In the genomic region with DNA sequence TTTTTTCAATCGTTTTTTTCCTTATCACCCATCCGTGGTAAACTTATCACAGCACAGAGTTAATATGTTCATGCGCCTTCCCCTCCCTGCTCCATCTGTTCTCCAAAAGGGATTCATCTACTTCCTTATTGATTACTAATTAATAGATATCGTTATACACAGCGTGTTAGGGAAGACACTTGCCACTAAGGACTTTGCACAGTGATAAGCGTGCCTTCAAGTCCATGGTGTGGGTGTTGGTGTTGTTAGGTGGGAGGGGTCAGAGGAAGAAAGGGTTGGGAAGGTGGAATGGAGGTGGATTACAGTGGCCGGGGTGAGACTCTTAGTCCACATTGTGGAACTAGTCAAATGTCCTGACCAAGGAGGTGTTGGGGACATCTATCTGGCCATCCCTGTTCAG, we compare ENCODE assay signal across 24 mouse cellular contexts. TPM values are rescaled to one million over a fixed set of nuclear protein-coding genes. Genes with fewer than 3 reads are reported as not detected.
DNase-seq lines count a peak whose midpoint lies in the region; ATAC-seq and TF ChIP-seq lines count a peak whose summit lies in the region.
"Had no signal": no experiment of that assay in that cellular context is flagged by ENCODE, and none has a peak within 500 bp of the region (broad histone marks: within the 10 kb centered on the region; RNA-seq: fewer than 3 reads in every experiment).

No protein-coding gene starts in this region.

- 0 out of 2 replicates have a peak, but pooled peaks cover 12% of the 10 kb centered on the region for H3K36me3 ChIP-seq in liver, postnatal 0 days (replicated peaks; ENCODE audit: insufficient read depth, low read length)
- H3K36me3 ChIP-seq in liver, embryonic 11.5 days (ENCODE audit: control insufficient read depth, insufficient read depth, low read length): peaks cover 2% of the 10 kb centered on the region
- peaks cover 0 to 41% of the 10 kb centered on the region in 2 experiments; a peak in 3 of 4 replicates for H3K36me3 ChIP-seq in MEL (ENCODE audit: control insufficient read depth in 1 of 2, insufficient read depth in 2 of 2, low read length in 2 of 2)
- H3K36me3 ChIP-seq in intestine, embryonic 16.5 days (ENCODE audit: control insufficient read depth, insufficient read depth, low read length): no peaks in the 10 kb centered on the region
- H3K36me3 ChIP-seq in stomach, embryonic 16.5 days (ENCODE audit: control insufficient read depth, insufficient read depth, low read length): peaks cover 5% of the 10 kb centered on the region; the same call in 1 of the 2 replicates
- no peaks in the 10 kb centered on the region for H3K36me3 ChIP-seq in hindbrain, embryonic 14.5 days (replicated peaks; ENCODE audit: control insufficient read depth, insufficient read depth)
- H3K36me3 ChIP-seq: hindbrain, embryonic 12.5 days had no signal

- H3K9me3 ChIP-seq in liver, postnatal 0 days (ENCODE audit: low read length): no peaks in the 10 kb centered on the region
- no peaks in the 10 kb centered on the region for H3K9me3 ChIP-seq in liver, embryonic 11.5 days (ENCODE audit: control insufficient read depth, low read length)
- H3K9me3 ChIP-seq in MEL (replicated peaks; ENCODE audit: insufficient read depth, low read length): no peaks in the 10 kb centered on the region
- no peaks in the 10 kb centered on the region for H3K9me3 ChIP-seq in intestine, embryonic 16.5 days (ENCODE audit: control insufficient read depth, low read length)
- H3K9me3 ChIP-seq in stomach, embryonic 16.5 days (replicated peaks; ENCODE audit: control insufficient read depth, low read length): no peaks in the 10 kb centered on the region
- H3K9me3 ChIP-seq in hindbrain, embryonic 14.5 days (ENCODE audit: control insufficient read depth, low read length): no peaks in the 10 kb centered on the region
- H3K9me3 ChIP-seq: forebrain, embryonic 10.5 days; forebrain, embryonic 13.5 days; hindbrain, embryonic 12.5 days had no signal

- ATAC-seq in liver, postnatal 0 days: no peak
- ATAC-seq in liver, embryonic 11.5 days (replicated peaks; ENCODE audit: low FRiP score): no peak
- ATAC-seq in intestine, embryonic 16.5 days: peak; percentile 92
- ATAC-seq in stomach, embryonic 16.5 days (ENCODE audit: insufficient read depth, low FRiP score): peak; percentile 54
- ATAC-seq in hindbrain, embryonic 14.5 days (ENCODE audit: low FRiP score): no peak
- ATAC-seq: activated CD4-positive, CD25-positive, alpha-beta regulatory T cell, adult 4 months; forebrain, embryonic 13.5 days; forebrain, embryonic 16.5 days; hindbrain, embryonic 16.5 days had no signal

- no peaks in the 10 kb centered on the region for H3K27me3 ChIP-seq in liver, postnatal 0 days (ENCODE audit: insufficient read depth, low read length)
- H3K27me3 ChIP-seq in liver, embryonic 11.5 days (replicated peaks; ENCODE audit: control insufficient read depth, insufficient read depth, low read length): no peaks in the 10 kb centered on the region
- no peaks in the 10 kb centered on the region for H3K27me3 ChIP-seq in MEL (ENCODE audit: control insufficient read depth in 1 of 2, insufficient read depth in 2 of 2, low read length in 2 of 2)
- H3K27me3 ChIP-seq in intestine, embryonic 16.5 days (replicated peaks; ENCODE audit: control insufficient read depth, insufficient read depth, low read length): no peaks in the 10 kb centered on the region
- H3K27me3 ChIP-seq in stomach, embryonic 16.5 days (ENCODE audit: control insufficient read depth, insufficient read depth, low read length): no peaks in the 10 kb centered on the region
- no peaks in the 10 kb centered on the region for H3K27me3 ChIP-seq in hindbrain, embryonic 14.5 days (ENCODE audit: control insufficient read depth, insufficient read depth, low read length)
- H3K27me3 ChIP-seq: CH12.LX; forebrain, embryonic 13.5 days; hindbrain, embryonic 12.5 days had no signal

- TF ChIP-seq CTCF in liver, postnatal 0 days (IDR thresholded peaks at IDR 0.05; ENCODE audit: low read depth): no peak
- no peak for TF ChIP-seq CTCF in MEL (IDR thresholded peaks at IDR 0.05 in 2 of 3, conservative IDR thresholded peaks at IDR 0.05 in 1 of 3; ENCODE audit: control insufficient read depth in 1 of 3, insufficient read depth in 1 of 3, low read depth in 2 of 3, low read length in 3 of 3, poor library complexity in 1 of 3, severe bottlenecking in 1 of 3)

- H3K27ac ChIP-seq in liver, postnatal 0 days (ENCODE audit: low read depth): no peak overlapping the region
- no peak overlapping the region for H3K27ac ChIP-seq in liver, embryonic 11.5 days (ENCODE audit: low read depth, low read length)
- H3K27ac ChIP-seq in MEL (ENCODE audit: control insufficient read depth, low read depth, low read length): no peak overlapping the region
- H3K27ac ChIP-seq in intestine, embryonic 16.5 days (ENCODE audit: low read length): peak overlapping the region; percentile 78
- H3K27ac ChIP-seq in stomach, embryonic 16.5 days (ENCODE audit: low read length): no peak overlapping the region
- no peak overlapping the region for H3K27ac ChIP-seq in hindbrain, embryonic 14.5 days
- H3K27ac ChIP-seq: forebrain, embryonic 10.5 days; forebrain, embryonic 13.5 days; heart, adult 2 months; hindbrain, embryonic 12.5 days had no signal

- no peak for TF ChIP-seq EP300 in liver, postnatal 0 days (IDR thresholded peaks at IDR 0.05; ENCODE audit: low read depth)
- peak in 1 of 2 experiments; percentile 47; a peak in 1 of 4 replicates for TF ChIP-seq EP300 in MEL (IDR thresholded peaks at IDR 0.05; ENCODE audit: low read depth in 1 of 2, low read length in 2 of 2)

- H3K4me1 ChIP-seq in liver, postnatal 0 days (ENCODE audit: insufficient read depth): peaks cover 37% of the 10 kb centered on the region
- peaks cover 41% of the 10 kb centered on the region for H3K4me1 ChIP-seq in liver, embryonic 11.5 days (replicated peaks; ENCODE audit: control insufficient read depth, insufficient read depth, low read length)
- H3K4me1 ChIP-seq in MEL (ENCODE audit: control insufficient read depth in 1 of 2, insufficient read depth in 2 of 2, low read length in 2 of 2): peaks cover 35 to 51% of the 10 kb centered on the region in 2 experiments
- H3K4me1 ChIP-seq in intestine, embryonic 16.5 days (ENCODE audit: control insufficient read depth, insufficient read depth, low read length): peaks cover 30% of the 10 kb centered on the region
- H3K4me1 ChIP-seq in stomach, embryonic 16.5 days (ENCODE audit: control insufficient read depth, insufficient read depth, low read length): peaks cover 12% of the 10 kb centered on the region
- H3K4me1 ChIP-seq in hindbrain, embryonic 14.5 days (replicated peaks; ENCODE audit: control insufficient read depth, insufficient read depth, low read length): no peaks in the 10 kb centered on the region
- H3K4me1 ChIP-seq: forebrain, embryonic 10.5 days; forebrain, embryonic 13.5 days; hindbrain, embryonic 12.5 days had no signal

- peaks cover 50% of the 10 kb centered on the region for H3K79me2 ChIP-seq in MEL (ENCODE audit: control insufficient read depth, insufficient read depth, low read length, poor library complexity)

- TF ChIP-seq POLR2A in MEL (IDR thresholded peaks at IDR 0.05; ENCODE audit: control insufficient read depth in 1 of 2, insufficient read depth in 1 of 2, low read depth in 1 of 2, low read length in 2 of 2, poor library complexity in 1 of 2): no peak

- H3K4me2 ChIP-seq in liver, postnatal 0 days (ENCODE audit: low read depth, low read length): peak overlapping the region; percentile 29; the same call in 1 of the 2 replicates
- H3K4me2 ChIP-seq in liver, embryonic 11.5 days: no peak overlapping the region
- 0 out of 2 replicates have a peak overlapping the region, but pooled peaks have one; percentile 4 for H3K4me2 ChIP-seq in intestine, embryonic 16.5 days (ENCODE audit: low read depth, low read length)
- no peak overlapping the region for H3K4me2 ChIP-seq in stomach, embryonic 16.5 days (ENCODE audit: low read depth, low read length)
- H3K4me2 ChIP-seq in hindbrain, embryonic 14.5 days (replicated peaks): no peak overlapping the region
- H3K4me2 ChIP-seq: forebrain, embryonic 13.5 days; heart, embryonic 11.5 days; hindbrain, embryonic 12.5 days had no signal

- H3K9ac ChIP-seq in liver, postnatal 0 days (replicated peaks): no peak overlapping the region
- H3K9ac ChIP-seq in liver, embryonic 11.5 days (ENCODE audit: low read depth, low read length): no peak overlapping the region
- no peak overlapping the region for H3K9ac ChIP-seq in MEL (ENCODE audit: control insufficient read depth, low read depth, low read length, poor library complexity, severe bottlenecking)
- H3K9ac ChIP-seq in intestine, embryonic 16.5 days (ENCODE audit: low read depth, low read length): no peak overlapping the region
- no peak overlapping the region for H3K9ac ChIP-seq in stomach, embryonic 16.5 days (ENCODE audit: low read length)
- H3K9ac ChIP-seq in hindbrain, embryonic 14.5 days: no peak overlapping the region
- H3K9ac ChIP-seq: forebrain, embryonic 13.5 days; hindbrain, embryonic 12.5 days had no signal

- H3K4me3 ChIP-seq in liver, postnatal 0 days (ENCODE audit: low read depth, low read length): no peak overlapping the region
- no peak overlapping the region for H3K4me3 ChIP-seq in liver, embryonic 11.5 days (ENCODE audit: low read depth, low read length)
- no peak overlapping the region for H3K4me3 ChIP-seq in MEL (ENCODE audit: control insufficient read depth in 1 of 2, insufficient read depth in 1 of 2, low read depth in 2 of 2, low read length in 2 of 2)
- H3K4me3 ChIP-seq in intestine, embryonic 16.5 days (ENCODE audit: low read length): no peak overlapping the region
- no peak overlapping the region for H3K4me3 ChIP-seq in stomach, embryonic 16.5 days (replicated peaks; ENCODE audit: low read length)
- H3K4me3 ChIP-seq in hindbrain, embryonic 14.5 days (replicated peaks; ENCODE audit: low read length): no peak overlapping the region
- H3K4me3 ChIP-seq: forebrain, embryonic 10.5 days; forebrain, embryonic 13.5 days; heart, adult 2 months; hindbrain, embryonic 12.5 days had no signal

- DNase-seq in liver, postnatal 0 days: no peak
- DNase-seq in liver, embryonic 11.5 days (ENCODE audit: low spot score): no peak
- no peak for DNase-seq in MEL (ENCODE audit: low read depth, low spot score)
- DNase-seq in hindbrain, embryonic 14.5 days (ENCODE audit: low spot score): no peak
- DNase-seq in heart, adult 8-10 months (ENCODE audit: low spot score): no peak
- DNase-seq: adrenal gland, adult 8-10 months; adrenal gland, postnatal 25 days; B cell, adult 2 months; cerebellum, adult 18-20 months; cerebellum, adult 9-10 months; cerebellum, postnatal 14 days; gastrocnemius, postnatal 10 days; gastrocnemius, postnatal 36 days; heart, adult 2 months had no signal

- TF ChIP-seq RAD21 in MEL (IDR thresholded peaks at IDR 0.05; ENCODE audit: low read depth, low read length): no peak

- WGBS in liver, postnatal 0 days (ENCODE audit: insufficient replicate concordance): 70% methylated on average over 7 of the region's 7 CpGs
- 75% methylated on average over 7 of the region's 7 CpGs for WGBS in liver, embryonic 11.5 days
- WGBS in intestine, embryonic 16.5 days: 69% methylated on average over 7 of the region's 7 CpGs
- 80% methylated on average over 7 of the region's 7 CpGs for WGBS in stomach, embryonic 16.5 days
- WGBS in hindbrain, embryonic 14.5 days: 88% methylated on average over 7 of the region's 7 CpGs

RNA-seq across cellular contexts. Expression of a gene that starts 21.2 kb away (rescaled TPM):
- polyA plus RNA-seq in liver, postnatal 0 days (2015; fragmentation: Nextera tagmentation; extraction: Ambion mirVana): 23.1 and 24.3 TPM in 2 replicates
- polyA plus RNA-seq in liver, embryonic 11.5 days (2014; fragmentation: Nextera tagmentation; extraction: Ambion mirVana): 17.7 and 19.7 TPM in 2 replicates
- 4.9 and 5.1 TPM in 2 replicates for total RNA-seq in MEL (2012; rRNA removed)
- 10 to 100 TPM in 1 of 2 experiments, not detected in 1; 19.4 TPM for polyA plus RNA-seq in MEL (2012; ENCODE audit: insufficient read depth in 1 of 2, insufficient read length in 2 of 2, low read depth in 1 of 2, low replicate concordance in 2 of 2, missing spikeins in 1 of 2)
- 23.4 and 29.0 TPM in 2 replicates for polyA plus RNA-seq in intestine, embryonic 16.5 days (2015; fragmentation: Nextera tagmentation; extraction: Ambion mirVana)
- polyA plus RNA-seq in stomach, embryonic 16.5 days (2015; fragmentation: Nextera tagmentation; extraction: Ambion mirVana): 18.1 and 27.5 TPM in 2 replicates
- polyA plus RNA-seq in hindbrain, embryonic 14.5 days (2014; fragmentation: Nextera tagmentation; extraction: Ambion mirVana): 10.7 and 11.0 TPM in 2 replicates
- total RNA-seq in heart, adult 8-10 months (2022): 10 to 100 TPM; 26.0 to 34.6 (median 27.6) TPM

Comparison
In these comparisons a context has a peak if more than half of its experiments do, and no peak if none do; other contexts are left out.
1. H3K4me2 ChIP-seq: peak in liver, postnatal 0 days (single experiment) and intestine, embryonic 16.5 days (single experiment); none in liver, embryonic 11.5 days (single experiment), stomach, embryonic 16.5 days (single experiment) and hindbrain, embryonic 14.5 days (single experiment).
2. ATAC-seq: peak in intestine, embryonic 16.5 days (single experiment) and stomach, embryonic 16.5 days (single experiment); none in liver, postnatal 0 days (single experiment), liver, embryonic 11.5 days (single experiment) and hindbrain, embryonic 14.5 days (single experiment).